Mouse (Mus musculus) MEL-GATA-1-ER (cell line): Measurements from ENCODE around the gene Sorcs1.

Experiments
- DNase-seq: peaks from one replicate; pipeline ENCODE4 v3.0.0-alpha.2; 2012; ENCODE audit warnings: low read depth; ENCODE audit errors: extremely low read depth

Gene Sorcs1

DNA sequence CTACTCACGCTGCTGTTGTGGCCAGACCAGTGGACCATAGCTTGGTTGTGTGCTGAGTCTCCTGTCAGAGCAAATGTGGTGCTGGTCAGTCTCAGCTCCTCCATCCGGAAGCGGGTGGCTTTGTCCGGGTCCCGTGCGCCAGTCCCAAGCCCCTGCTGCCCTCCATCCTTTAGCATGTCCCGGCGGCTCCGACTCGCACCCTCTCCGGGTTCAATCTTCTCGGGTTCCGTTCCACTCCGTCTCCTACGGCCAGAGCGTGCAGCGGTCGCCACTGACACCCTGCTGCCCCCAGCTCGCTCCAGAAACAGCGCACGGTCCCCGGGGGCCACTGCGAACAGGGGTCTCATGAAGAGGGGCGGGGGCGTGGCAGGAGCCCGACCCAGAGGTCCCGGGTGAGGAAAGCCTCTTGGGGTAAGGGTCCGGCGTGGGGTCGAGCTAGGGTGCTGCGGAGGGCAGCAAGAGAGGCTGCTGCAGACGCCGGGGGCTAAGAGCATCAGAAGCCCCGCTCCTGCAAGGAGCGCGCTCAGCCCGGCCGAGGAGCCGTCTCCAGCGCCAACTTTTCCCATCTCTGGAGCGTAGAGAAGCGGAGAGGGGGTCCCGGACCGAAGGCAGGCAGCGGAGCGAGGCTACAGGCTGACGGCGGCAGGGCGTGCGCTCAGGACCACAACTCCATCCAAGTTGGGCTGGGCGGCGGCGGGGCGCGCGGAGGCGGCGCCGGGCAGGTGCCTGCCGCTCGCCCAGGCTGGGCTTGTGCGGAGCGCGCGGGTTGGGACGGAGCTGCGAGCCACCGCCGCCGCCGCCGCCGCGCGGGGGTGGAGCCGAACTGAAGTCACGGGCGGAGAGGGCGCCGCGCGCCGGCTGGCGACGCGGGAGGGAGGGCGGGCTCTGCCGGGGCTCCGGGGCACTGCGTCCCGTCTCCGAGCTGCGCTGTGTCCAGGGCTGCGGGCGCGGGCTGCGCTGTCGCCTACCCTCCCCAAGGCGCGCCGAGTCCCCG, at the start of gene Sorcs1:
Gene Sorcs1, minus strand, starts transcription at position 744 of the 994 bp plus-strand sequence.
- DNase-seq, result no peak

DNA sequence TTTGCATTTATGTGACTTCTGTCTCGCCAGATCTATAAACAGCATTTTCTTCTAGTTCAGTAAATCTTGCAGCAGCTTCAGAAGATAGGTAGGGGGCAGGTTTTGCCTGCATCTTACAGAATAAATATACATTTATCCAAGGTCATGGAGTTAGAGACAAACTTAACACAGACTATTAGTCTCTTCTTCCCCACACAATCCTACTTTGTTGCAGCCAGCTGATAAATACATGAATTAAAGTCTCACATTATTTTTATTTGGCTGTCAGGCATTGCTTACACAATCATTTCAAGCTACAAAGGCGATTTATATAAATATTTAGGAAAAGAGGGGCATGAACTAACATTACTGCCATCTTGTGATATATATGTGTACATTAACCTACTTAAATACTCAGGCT, 4.8 kb upstream of the Sorcs1 start:
- DNase-seq, result no peak

DNA sequence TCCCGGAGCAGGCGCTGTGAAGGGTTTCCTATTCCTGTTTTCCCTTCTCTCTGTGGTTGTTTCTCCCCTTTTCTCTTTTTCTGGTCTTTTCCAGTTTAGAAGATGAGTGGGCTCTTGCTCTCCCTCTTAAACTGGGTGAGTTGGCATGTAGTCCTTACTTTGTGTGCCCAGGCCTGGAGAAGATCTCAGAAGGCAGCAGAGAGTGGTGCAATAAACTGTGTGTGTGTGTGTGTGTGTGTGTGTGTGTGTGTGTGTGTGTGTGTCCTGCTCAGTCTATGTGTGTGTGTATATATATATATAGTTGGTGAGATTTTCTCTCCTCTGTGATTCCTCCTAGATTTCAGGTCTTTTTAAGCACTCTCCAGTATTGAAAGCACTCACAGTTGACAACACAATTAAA, 500 bp upstream of the Sorcs1 start:
- DNase-seq, result no peak

DNA sequence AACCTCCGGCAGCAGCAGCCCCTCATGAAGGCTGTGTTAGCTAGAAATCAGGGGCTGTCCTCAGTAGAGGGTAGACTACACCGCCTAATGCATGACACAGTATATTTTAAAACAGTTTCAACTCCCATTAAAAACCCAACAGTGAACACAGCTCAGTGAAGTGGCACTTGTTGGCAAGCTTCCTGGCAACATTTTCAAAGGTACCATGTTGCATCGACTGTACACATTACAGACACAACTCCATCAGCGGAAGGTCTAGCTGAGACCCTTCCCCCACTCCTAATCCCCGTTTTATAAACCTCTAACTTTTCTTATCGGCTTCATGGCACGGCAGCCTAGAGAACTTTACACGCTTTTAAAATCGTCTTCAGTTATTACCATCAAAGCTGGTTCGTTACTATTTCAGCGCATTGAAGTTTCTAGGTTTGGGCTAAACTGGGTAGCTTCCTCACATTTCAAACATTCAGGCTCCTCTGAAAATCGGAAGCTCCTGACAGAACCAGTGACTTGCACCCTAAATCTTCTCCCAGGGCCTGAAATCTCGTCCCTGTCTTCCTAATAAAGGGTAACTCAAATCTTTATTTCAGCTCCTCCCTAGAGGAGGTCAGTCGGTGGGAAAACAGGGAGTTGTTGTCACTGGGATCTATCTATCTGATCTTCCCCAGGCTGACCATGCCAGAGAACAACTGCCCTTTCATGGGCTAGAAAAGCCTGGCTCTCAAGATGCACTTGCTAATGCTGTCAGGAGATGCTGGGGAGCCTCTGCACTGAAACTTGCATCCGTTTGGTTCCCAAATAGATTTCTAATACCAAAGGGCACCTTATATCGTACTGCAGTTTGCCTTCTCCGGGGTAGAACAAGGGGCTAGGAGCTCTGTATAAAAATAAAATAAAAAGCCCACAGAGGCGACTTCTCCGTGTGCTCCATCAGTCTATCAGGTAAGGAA, 1.6 kb downstream of the Sorcs1 start:
- DNase-seq, result no peak

DNA sequence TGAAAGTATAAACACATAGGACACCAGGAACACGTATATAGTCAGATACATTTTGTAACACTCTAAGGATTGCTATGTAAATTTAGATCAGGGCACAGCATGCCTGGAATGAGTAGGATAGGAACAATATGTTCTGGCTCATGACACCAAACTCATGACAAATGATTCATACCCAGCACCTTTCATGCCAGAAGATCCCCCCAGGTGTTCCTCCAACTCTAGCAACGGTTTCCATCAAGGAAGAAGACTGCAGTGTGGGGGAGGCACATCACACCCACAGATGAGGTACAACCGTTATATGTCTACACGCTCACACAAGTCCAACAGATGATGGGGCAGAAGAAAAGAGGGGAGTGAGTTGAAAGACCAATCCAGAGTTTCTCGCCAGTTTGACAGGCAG, 3.5 kb downstream of the Sorcs1 start:
- no peak for DNase-seq

DNA sequence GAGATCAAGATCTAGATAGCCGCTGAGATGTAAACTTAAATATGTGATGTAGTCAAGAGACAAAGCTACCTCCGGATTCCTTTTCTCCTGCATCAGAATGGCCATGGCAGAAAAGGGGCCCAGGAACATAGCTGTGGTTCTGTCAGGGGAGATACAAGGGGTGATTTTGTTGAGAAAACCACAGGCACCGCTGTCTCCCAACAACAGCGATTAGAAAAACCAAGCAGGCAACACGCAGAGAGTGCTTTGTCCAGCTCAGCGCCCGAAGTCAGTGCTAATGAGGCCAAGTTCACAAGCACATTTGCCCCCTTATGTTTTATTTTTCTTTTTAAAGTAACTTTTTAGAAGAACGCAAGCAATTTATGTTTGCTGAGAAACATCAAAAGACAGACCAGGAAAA, 10.9 kb downstream of the Sorcs1 start:
- DNase-seq, result no peak

DNA sequence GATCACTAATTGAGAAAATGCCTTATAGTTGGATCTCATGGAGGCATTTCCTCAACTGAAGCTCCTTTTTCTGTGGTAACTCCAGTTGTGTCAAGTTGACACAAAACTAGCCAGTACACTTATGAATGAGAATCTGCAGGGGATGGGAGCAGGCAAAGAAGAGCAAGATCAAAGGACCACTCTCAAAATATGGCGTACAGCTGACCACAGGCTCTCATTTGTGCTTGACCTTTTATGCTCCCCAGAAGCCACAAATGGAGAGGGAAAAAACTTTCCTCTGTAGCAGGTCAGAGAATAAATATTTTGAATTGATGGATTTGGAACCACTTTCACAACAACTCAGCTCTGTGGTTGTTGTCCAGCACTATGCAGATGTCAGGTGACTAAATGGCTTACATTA, 14.1 kb downstream of the Sorcs1 start:
- no peak for DNase-seq

DNA sequence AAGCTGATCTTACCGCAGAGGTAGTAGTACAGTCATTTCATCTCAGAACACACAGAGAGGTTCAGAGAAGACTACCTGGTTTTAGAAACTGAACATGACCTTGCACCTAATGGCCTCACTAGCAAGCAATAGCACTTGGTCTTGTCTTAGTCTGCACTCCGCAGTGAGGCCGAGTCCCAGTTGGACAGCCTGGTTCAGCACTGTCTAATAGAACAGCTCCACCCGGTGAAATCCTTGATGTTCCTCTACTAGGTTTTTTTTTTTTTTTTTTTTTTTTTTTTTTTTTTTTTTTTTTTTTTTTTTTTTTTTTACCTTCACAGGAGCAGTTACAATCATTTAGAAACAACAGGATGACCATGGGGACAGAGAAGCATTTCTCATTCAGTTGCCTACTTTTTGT, 19.3 kb downstream of the Sorcs1 start:
- no peak for DNase-seq

DNA sequence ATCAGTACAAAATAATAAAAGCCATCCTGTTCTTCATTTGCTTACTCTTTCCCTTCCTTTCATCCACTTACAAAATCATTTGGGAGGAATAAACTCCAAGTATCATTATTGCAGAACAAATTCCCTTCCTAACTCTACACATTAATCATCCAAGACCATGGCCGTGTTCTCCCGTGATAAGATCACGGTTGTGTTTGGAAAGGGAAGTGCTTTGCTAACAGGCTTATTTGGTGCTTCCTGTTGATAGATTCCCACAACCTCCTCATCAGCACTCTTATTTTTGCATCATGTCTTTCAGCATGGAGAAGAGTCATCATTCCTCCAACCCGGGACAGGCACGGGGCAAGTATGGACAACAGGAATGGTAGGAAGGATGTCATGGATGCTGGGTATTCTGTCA, 25.7 kb downstream of the Sorcs1 start:
- DNase-seq, result no peak

DNA sequence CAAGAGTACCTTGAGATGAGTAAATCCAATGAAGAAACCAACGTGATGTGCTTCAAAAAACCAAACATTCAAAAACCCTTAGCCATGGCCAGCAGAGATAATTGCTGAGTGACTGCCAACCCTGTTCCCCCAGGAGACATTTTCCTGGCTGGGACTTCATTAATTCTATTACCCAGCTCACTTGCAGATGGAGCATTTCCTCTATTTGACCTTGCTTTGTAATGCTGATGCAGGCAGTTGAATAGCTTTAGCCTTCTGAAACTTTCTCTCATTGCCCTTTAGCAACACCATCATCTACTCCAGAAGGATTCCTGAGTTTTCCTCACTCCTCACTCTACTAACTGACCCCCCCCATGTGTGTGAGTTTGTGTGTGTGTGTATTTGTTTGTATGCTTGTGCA, 34.6 kb downstream of the Sorcs1 start:
- DNase-seq, result no peak

DNA sequence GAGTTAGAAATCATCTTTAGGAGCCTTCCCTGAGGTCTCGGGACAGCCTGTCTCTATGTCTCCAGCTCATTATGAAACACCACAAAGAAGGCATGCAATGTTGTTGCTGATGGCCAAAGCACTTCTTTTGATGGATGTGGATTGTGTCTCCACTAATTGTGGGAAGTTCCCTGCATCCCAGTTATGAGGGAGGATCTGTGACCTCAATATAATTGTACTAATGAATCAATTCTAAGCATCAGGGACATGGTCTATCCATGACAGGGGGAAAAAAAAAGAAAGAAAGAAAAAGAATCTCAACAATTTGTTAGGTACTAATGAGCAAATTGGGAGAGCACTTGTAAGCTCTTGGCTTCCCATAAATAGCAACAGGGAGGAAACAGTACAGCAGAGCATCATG, 36.3 kb downstream of the Sorcs1 start:
- DNase-seq, result no peak

DNA sequence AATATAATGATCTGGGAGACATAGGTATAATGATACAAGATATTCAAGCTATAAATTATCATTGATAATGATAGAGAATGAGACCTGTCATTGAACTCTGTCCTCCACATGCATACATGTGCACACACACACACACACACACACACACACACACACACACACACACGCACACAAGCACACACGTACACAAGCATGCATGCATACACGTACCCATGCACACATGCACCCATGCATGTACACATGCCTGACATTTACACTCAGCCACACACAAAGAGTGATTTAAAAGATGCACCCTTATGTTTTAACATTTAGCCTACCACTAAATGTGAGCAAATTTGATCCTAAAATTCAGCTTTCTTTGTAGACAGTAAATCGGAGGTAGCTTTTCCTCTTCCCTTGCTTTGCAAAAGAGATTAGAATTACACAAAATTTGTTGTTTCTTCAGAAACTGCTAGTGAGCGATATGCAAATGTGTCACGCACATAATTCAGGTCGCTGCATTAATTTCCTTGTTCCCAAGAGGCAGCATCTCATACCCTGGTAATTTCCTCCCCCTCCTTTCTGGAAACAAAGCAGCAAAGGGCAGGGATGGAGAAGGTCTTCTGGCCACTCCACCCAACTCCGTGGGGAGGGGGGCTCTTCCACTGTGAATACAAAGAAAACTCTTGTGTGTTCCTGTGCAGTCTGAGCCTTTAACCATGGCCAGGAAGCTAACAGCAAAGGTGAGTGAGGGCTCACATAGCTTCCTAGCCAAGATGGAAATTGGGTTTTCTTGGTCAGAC, 38.0 kb downstream of the Sorcs1 start:
- no peak for DNase-seq

DNA sequence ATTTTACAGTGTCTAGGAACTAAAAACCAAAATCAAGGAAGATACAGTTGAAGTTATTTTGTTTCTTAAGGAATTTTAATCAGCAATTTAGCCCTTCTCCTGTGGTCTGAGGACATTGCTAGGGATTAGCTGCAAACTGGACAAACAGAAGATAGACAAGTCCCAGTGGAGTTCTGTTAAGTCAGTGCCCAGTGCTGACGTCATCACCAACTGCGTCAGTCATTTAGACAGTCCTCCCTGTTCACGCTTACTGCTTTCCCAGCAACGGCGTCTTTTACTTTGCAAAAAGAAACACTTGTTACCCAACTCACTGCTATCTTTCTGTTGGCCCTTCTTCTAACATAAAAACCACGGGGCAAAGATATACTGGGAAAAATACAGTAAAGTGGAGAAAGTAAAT, 40.3 kb downstream of the Sorcs1 start:
- no peak for DNase-seq

DNA sequence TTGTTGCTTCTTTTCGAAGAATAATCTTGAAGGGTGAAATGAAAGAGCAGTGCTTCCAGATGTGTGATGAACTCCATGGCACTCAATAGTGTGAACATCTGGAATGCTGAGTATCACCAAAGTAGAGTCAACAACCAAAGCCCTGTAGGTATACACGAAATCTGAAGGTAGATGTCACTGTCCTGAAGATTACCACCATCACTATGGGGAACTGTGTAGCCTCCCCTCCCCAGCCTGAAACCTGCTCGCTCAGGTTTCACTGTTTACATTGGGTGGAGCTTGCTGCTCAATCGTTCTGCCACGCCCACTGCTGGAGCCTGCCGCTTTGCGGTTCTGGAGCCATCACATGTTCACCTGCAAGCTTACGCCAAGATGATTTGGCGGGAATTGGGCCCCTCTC, 64.4 kb downstream of the Sorcs1 start:
- DNase-seq, result no peak

DNA sequence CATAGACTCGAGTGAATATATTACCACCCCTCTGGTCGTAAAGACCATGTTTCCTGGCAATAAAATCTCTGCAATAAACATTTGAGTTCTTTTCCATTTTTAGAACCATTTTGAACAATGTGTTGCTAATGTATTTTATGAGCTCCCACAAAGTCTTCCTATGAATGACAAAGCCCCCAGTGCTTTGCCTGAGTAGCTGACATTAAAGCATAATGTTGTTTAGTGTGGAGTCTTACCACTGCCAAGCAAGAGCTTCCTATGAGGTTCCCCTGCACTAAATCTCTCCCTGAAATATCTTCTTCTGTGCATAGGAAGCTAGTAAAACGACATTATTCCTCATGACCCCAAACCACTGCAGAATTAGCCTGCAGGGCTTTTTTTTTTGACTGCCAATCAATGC, 66.8 kb downstream of the Sorcs1 start:
- no peak for DNase-seq

DNA sequence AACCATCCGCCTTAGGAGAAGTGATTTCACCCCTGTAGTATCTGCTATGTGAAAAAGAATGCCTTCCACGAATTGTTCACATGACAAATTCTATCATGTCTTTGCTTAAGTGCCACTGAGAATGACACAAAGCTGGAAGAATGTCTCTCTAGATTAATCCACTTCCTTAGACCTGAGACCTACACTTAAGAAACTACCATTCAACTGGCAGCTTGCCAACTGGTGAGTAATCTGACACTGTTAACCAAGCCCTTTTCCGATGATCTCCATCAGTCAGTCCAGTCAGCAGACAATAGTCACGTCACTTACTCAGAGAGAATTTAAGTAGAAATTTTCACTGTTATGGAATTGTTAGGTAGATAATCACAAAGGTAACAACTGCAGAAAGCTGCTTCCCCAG, 74.6 kb downstream of the Sorcs1 start:
- no peak for DNase-seq

DNA sequence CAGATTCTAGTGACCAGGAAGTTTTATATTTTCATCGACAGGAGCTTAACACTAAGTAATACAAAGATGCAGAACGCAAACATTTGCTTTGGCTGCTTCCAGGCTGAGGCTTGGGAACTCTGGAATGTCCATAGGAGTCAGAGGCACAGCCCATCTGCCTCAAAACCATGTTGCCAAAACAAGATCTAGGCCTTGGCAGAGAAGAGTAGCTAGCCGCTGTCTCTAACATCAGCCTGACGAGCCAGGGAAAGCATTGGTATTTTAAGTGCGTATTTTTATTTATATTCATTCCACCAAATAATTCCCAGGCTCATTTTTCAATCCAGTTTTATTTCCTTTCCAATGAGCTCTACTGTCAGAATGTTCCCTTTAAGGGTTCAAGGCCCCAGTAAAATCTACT, 75.1 kb downstream of the Sorcs1 start:
- no peak for DNase-seq

DNA sequence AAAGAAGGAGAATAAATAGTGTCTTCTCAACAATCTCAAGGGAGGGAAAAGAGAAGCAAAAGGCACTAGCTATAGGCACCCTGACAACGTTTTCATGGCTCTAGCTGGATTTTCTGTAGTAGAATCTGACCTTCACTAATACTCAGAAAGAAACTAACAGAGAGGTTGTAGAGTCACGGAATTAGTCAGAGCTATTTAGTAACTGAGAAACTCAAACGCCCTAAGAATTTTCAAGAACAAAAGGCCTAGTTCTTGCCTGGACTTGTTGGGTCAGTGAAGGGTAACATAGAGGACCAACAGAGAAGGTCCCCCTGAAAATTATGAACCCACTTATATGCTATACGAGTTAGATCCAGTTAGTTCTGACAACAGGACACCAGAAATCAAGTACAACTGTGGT, 81.1 kb downstream of the Sorcs1 start:
- no peak for DNase-seq

DNA sequence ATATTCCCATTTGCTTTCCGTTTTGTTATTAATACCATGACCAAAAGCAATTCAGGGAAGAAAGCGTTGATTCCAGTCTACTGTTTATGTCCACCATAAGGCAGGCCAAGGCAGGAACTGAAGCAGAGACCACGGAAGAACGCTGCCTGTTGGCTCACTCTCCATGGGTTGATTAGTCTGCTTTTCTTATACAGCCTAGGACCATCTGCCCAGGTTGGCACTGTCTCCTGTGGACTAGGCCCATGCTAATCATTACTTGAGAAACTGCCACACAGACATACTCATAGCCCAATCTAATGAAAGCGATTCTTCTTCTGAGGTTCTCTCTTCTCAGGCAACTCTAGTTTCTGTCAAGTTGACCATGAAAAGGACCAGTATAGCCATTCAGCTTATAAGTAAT, 92.3 kb downstream of the Sorcs1 start:
- DNase-seq, result no peak

DNA sequence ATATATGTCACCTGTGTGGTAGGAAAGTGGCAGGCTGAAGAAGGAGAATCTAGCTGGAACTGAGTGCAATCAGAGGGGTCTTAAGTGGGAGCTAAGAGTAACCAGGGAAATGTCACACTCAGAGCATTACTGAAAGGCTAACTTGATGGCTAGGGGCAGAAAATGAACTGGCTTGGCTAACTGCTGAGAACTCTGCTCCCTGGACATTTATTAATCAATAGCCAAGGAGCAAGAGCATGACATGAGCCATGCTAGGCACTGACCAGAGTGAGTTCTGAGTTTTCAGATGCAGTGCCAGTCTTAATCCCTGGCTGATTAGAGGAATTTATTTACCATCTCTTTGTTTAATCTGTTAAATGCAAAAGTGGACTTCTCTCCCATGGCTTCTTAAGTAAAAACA, 95.5 kb downstream of the Sorcs1 start:
- no peak for DNase-seq

DNA sequence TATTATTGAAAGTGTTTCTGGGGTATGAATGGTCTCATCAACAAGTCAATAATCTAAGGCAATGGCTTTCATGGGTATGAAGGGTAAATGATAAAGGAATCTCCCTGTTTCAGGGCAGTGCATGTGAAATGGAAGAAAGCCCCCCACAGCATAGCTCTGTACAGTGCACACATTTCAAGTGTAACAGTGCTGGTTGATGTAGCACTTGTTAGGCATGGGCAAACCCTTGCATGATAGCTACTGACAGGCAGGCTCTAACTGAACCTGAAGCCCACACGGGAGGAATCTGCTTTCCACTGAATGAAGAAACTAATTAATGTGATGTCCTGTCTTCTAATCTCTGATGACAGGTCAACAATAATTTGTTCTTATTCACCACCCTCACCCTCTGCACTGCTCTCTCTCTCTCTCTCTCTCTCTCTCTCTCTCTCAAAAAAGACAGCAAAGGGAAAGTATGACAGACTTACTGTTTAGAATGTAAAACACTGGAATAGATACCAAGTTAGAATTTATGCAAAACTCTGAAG, 108.7 kb downstream of the Sorcs1 start:
- no peak for DNase-seq
